Mouse (Mus musculus) ES-E14 (cell line): ENCODE results near the gene Aldh1l1. TPM values are rescaled to one million over a fixed set of nuclear protein-coding genes. Genes with fewer than 3 reads are reported as not detected.
A peak's percentile ranks its signal among the peaks of the same experiment; 100 is the strongest.
"Not testable (repeated sequence)": the region's sequence is repeated elsewhere in the genome, so short reads cannot be mapped to it uniquely, and the experiment has no call there.

Experiments
- DNase-seq: peaks from one replicate; pipeline ENCODE4 v3.0.0-alpha.2; 2013; ENCODE audit warnings: low read depth, low spot score
- H3K27ac ChIP-seq: 2 replicates; pipeline ENCODE4 v1.5.1; 2012; ENCODE audit warnings: low read depth, mild to moderate bottlenecking, low read length, moderate library complexity, mixed read lengths; ENCODE audit not compliant: poor library complexity, insufficient read depth, severe bottlenecking
- H3K36me3 ChIP-seq: 2 replicates; pipeline ENCODE4 v1.6.1; 2012; ENCODE audit warnings: mild to moderate bottlenecking, low read length, moderate library complexity, mixed read lengths; ENCODE audit not compliant: control insufficient read depth, poor library complexity, insufficient read depth, severe bottlenecking
- H3K4me1 ChIP-seq, 2 experiments: fragments of 150-350 bp in 1 of 2; sonication (generic) in 1 of 2; 2 replicates each; pipeline ENCODE4 v1.6.1; 2012; ENCODE audit warnings: low read length in 2 of 2, mild to moderate bottlenecking in 1 of 2, mixed read lengths in 1 of 2; ENCODE audit not compliant: control insufficient read depth in 2 of 2, insufficient read depth in 2 of 2, poor library complexity in 1 of 2
- H3K4me3 ChIP-seq, 2 experiments: fragments of 150-350 bp in 1 of 2; sonication (generic) in 1 of 2; 2 replicates each; pipeline ENCODE4 v1.5.1; 2012; ENCODE audit warnings: low read length in 2 of 2, low read depth in 1 of 2, mild to moderate bottlenecking in 1 of 2, mixed read lengths in 1 of 2; ENCODE audit not compliant: insufficient read depth in 1 of 2, poor library complexity in 1 of 2, severe bottlenecking in 1 of 2
- H3K9ac ChIP-seq: 2 replicates; pipeline ENCODE4 v1.6.1; 2012; ENCODE audit warnings: low read depth, mild to moderate bottlenecking, low read length, mixed read lengths; ENCODE audit not compliant: poor library complexity, insufficient read depth, severe bottlenecking
- H3K9me3 ChIP-seq: fragments of 150-350 bp; sonication (generic); 2 replicates; pipeline ENCODE4 v1.6.1; 2012; ENCODE audit warnings: low read depth, mild to moderate bottlenecking, low read length; ENCODE audit not compliant: control insufficient read depth, insufficient read depth
- CHD2 ChIP-seq: IDR thresholded peaks from 2 replicates; pipeline ENCODE4 v1.6.1; 2014; ENCODE audit warnings: mild to moderate bottlenecking, low read depth, low read length, inconsistent platforms
- HCFC1 ChIP-seq: IDR thresholded peaks from 2 replicates; pipeline ENCODE4 v1.6.1; 2012; ENCODE audit warnings: low read length, inconsistent platforms, borderline replicate concordance; ENCODE audit not compliant: insufficient read depth
- MAFK ChIP-seq: IDR thresholded peaks from 2 replicates; pipeline ENCODE4 v1.6.1; 2014; ENCODE audit warnings: mild to moderate bottlenecking, low read depth, low read length, inconsistent platforms; ENCODE audit not compliant: insufficient read depth
- ZC3H11A ChIP-seq: IDR thresholded peaks from 2 replicates; pipeline ENCODE4 v1.6.1; 2012; ENCODE audit warnings: low read depth, mild to moderate bottlenecking, inconsistent platforms, low read length, borderline replicate concordance
- ZNF384 ChIP-seq: IDR thresholded peaks from 2 replicates; pipeline ENCODE4 v1.6.1; 2012; ENCODE audit warnings: low read depth, low read length, inconsistent platforms
- in situ Hi-C, 2 experiments: fragments of 600-800 bp; cut with MboI; formaldehyde crosslinking; loops; one replicate each; pipeline ENCODE4 v1.15.1; 2025; ENCODE audit warnings: low sequenced_read_pairs in 2 of 2, inconsistent platforms in 1 of 2; ENCODE audit not compliant: unreplicated experiment in 2 of 2
- total RNA-seq: library from RNA; depleted of rRNA; stranded (reverse); fragments of 300-350 nt; gene quantifications from 2 replicates; pipeline ENCODE4 v1.2.3, GENCODE M21; 2012

Gene Aldh1l1
- total RNA-seq, 1 experiment = 3.9 TPM

DNA sequence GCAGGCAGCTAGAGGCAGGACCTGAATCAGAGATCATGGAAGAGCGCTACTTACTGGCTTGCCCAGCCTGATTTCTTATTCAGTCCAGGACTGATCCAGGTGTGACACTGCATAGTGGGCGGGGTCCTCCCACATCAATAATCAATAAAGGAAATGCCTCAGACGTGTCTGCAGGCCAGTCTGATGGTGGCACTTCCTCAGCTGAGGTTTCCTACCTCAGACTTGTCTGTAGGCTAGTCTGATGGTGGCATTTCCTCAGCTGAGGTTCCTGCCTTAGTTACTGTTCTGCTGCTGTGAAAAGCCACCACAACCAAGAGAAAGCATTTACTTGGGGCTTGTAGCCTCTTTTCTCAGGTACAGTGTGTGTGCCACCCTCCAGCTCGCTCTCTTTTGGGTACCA is 141.3 kb downstream of the Aldh1l1 start:
- in situ Hi-C loops = no loop called here
- no peak for DNase-seq
- H3K4me3 ChIP-seq = no peak overlapping the region
- no peaks in the 10 kb centered on the region for H3K36me3 ChIP-seq
- no peak overlapping the region for H3K9ac ChIP-seq
- no peaks in the 10 kb centered on the region for H3K9me3 ChIP-seq
- H3K27ac ChIP-seq = no peak overlapping the region
- TF ChIP-seq ZC3H11A = no peak
- no peak for TF ChIP-seq CHD2
- no peak for TF ChIP-seq HCFC1
- TF ChIP-seq MAFK = no peak
- no peak for TF ChIP-seq ZNF384
- peaks cover 0 to 4% of the 10 kb centered on the region in 2 experiments; a peak in 1 of 4 replicates for H3K4me1 ChIP-seq

DNA sequence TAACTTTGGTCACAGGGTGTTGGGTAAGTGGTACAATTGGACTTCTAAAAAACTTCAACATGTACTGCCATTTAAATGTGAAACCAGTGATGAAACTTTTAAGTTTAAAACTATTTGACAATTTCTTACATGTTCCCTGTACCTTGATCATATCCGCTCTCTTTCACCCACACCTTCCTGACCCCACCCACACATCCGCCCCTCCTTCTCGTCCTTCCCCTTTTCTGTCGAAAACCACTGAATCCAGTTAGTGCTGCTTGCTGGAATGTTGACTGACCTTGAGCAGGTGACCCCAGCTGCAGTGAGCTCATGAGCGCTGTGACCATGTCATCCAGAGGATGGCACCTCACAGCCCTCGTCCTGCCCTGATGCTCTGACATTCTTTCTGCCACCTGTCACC is 143.3 kb downstream of the Aldh1l1 start:
- H3K9ac ChIP-seq = no peak overlapping the region
- TF ChIP-seq ZC3H11A (no peak), HCFC1 (no peak), CHD2 (no peak)
- in situ Hi-C loops = no loop called here
- H3K4me1 ChIP-seq = peaks cover 0 to 5% of the 10 kb centered on the region in 2 experiments; a peak in 1 of 4 replicates
- DNase-seq = no peak
- no peaks in the 10 kb centered on the region for H3K9me3 ChIP-seq
- H3K4me3 ChIP-seq = no peak overlapping the region
- no peaks in the 10 kb centered on the region for H3K36me3 ChIP-seq
- no peak overlapping the region for H3K27ac ChIP-seq

DNA sequence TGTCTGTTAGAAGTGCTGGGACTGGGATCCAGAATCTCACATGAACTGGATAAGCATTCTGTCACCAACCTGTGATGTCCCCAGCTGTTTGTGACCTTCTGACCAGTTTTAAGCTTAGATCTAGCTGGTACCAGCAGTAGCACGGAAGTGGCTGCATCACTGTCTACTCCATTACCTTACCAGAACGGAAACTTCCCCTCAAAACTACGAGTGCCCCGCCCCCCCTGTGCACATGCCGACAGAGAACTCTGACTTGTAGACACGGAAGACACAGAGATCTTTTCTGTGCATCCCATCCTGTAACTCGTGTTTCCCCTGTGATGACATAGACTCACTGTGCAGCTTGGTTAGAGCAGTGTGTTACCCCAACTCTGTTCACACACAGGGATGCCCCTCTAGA is 144.2 kb downstream of the Aldh1l1 start:
- TF ChIP-seq ZNF384 = no peak
- no peak for TF ChIP-seq ZC3H11A
- no peak for TF ChIP-seq CHD2
- no peak for TF ChIP-seq MAFK
- TF ChIP-seq HCFC1 = no peak

DNA sequence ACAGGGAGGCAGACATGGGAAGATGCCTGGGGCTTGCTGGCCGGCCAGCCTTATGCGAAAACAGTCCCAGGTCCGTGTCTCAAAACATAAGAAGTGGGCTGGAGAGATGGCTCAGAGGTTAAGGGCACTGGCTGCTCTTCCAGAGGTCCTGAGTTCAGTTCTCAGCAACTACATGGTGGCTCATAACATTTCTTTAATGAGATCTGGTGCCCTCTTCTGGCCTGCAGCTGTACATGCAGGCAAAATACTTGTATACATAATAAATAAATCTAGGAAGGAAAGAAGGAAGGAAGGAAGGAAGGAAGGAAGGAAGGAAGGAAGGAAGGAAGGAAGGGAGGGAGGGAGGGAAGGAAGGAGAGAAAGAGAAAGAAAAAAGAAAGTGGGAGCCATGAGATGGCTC is 146.3 kb downstream of the Aldh1l1 start:
- DNase-seq, H3K9me3 ChIP-seq, H3K9ac ChIP-seq, H3K27ac ChIP-seq, H3K4me3 ChIP-seq, H3K36me3 ChIP-seq, in situ Hi-C loops: not testable (repeated sequence)
- H3K4me1 ChIP-seq = peaks cover 1 to 18% of the 10 kb centered on the region in 2 experiments

More for the DNA sequence above, 144.2 kb downstream of the Aldh1l1 start:
- no peak overlapping the region for H3K27ac ChIP-seq
- DNase-seq = no peak
- no peak overlapping the region for H3K4me3 ChIP-seq
- H3K9me3 ChIP-seq = no peaks in the 10 kb centered on the region
- H3K36me3 ChIP-seq = no peaks in the 10 kb centered on the region
- no peak overlapping the region for H3K9ac ChIP-seq
- in situ Hi-C loops = no loop called here
- peaks cover 0 to 12% of the 10 kb centered on the region in 2 experiments; a peak in 3 of 4 replicates for H3K4me1 ChIP-seq

DNA sequence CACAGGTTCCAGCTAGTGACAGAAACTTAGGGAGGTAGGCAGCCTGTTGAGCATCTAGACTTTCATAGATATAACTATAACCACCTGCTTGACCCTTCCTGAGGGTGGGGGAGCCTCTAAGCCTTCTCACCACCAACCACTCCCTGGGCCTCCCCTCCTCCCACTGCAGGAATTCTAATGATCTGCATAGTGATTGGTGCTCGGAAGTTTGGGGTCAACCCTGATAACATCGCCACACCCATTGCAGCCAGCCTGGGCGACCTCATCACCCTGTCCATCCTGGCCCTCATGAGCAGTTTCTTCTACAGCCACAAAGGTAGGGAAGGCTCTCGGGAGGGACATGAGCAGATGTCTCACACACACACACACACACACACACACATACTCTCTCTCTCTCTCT is 148.9 kb downstream of the Aldh1l1 start:
- H3K4me1 ChIP-seq = peaks cover 1 to 16% of the 10 kb centered on the region in 2 experiments
- no peaks in the 10 kb centered on the region for H3K36me3 ChIP-seq
- no peak for TF ChIP-seq ZNF384
- TF ChIP-seq MAFK = no peak
- no peak for TF ChIP-seq ZC3H11A
- no peak for TF ChIP-seq HCFC1
- no peak for TF ChIP-seq CHD2
- in situ Hi-C loops = no loop called here
- DNase-seq = peak; percentile 40
- H3K4me3 ChIP-seq = no peak overlapping the region
- H3K9ac ChIP-seq = no peak overlapping the region
- H3K27ac ChIP-seq = no peak overlapping the region
- no peaks in the 10 kb centered on the region for H3K9me3 ChIP-seq
